In genomic region chr9:66007603-66008202, GRCm38 (mm10) we compare ENCODE assay signal across 16 mouse cellular contexts. TPM values are rescaled to one million over a fixed set of nuclear protein-coding genes. Genes with fewer than 3 reads are reported as not detected.
A peak's percentile ranks its signal among the peaks of the same experiment; 100 is the strongest.
DNase-seq lines count a peak whose midpoint lies in the region; ATAC-seq and TF ChIP-seq lines count a peak whose summit lies in the region.
"Had no signal": no experiment of that assay in that cellular context is flagged by ENCODE, and none has a peak within 500 bp of the region (broad histone marks: within the 10 kb centered on the region; RNA-seq: fewer than 3 reads in every experiment).

No protein-coding gene starts in this region.

- no peaks in the 10 kb centered on the region for H3K9me3 ChIP-seq in forebrain, postnatal 0 days (ENCODE audit: low read length)
- H3K9me3 ChIP-seq: embryonic facial prominence, embryonic 10.5 days; heart, embryonic 10.5 days; hindbrain, embryonic 10.5 days had no signal

- H3K36me3 ChIP-seq in forebrain, postnatal 0 days (ENCODE audit: insufficient read depth), result peaks cover 22% of the 10 kb centered on the region

- DNase-seq in cerebellum, postnatal 4 days (ENCODE audit: low spot score in 2 of 2), result no peak
- peak; percentile 16 for DNase-seq in cerebellum, adult 11 months
- DNase-seq in forebrain, postnatal 0 days, result peak; percentile 19
- peak; percentile 46 to 54 for DNase-seq in left cerebral cortex, adult 2 months (ENCODE audit: extremely low spot score in 1 of 2, low spot score in 2 of 2)
- no peak for DNase-seq in spleen, postnatal 36 days (ENCODE audit: low spot score in 2 of 2)
- DNase-seq in adrenal gland, adult (ENCODE audit: inconsistent age in 2 of 2, low spot score in 1 of 2), result no peak
- DNase-seq in heart, adult 18-20 months, result no peak
- DNase-seq: lung, postnatal 36 days; thymus, postnatal 25 days had no signal

- no peak for TF ChIP-seq CTCF in forebrain, postnatal 0 days (IDR thresholded peaks at IDR 0.05; ENCODE audit: low read depth)
- no peak for TF ChIP-seq CTCF in left cerebral cortex, adult 2 months (IDR thresholded peaks at IDR 0.05)

- peak; percentile 26; the same call in 1 of the 2 replicates for ATAC-seq in cerebellum, adult (ENCODE audit: insufficient number of reproducible peaks, low FRiP score, low TSS enrichment)
- ATAC-seq in forebrain, postnatal 0 days, result no peak
- ATAC-seq: intestine, postnatal 0 days; midbrain, embryonic 16.5 days had no signal

- no peak overlapping the region for H3K4me3 ChIP-seq in forebrain, postnatal 0 days (ENCODE audit: low read depth, low read length)
- no peak overlapping the region for H3K4me3 ChIP-seq in left cerebral cortex, adult 2 months
- H3K4me3 ChIP-seq: embryonic facial prominence, embryonic 10.5 days; heart, embryonic 10.5 days; hindbrain, embryonic 10.5 days had no signal

- H3K27ac ChIP-seq in forebrain, postnatal 0 days (ENCODE audit: low read depth, low read length), result no peak overlapping the region
- peak overlapping the region; percentile 30 for H3K27ac ChIP-seq in left cerebral cortex, adult 2 months
- H3K27ac ChIP-seq: embryonic facial prominence, embryonic 10.5 days; heart, embryonic 10.5 days; hindbrain, embryonic 10.5 days; liver, embryonic 14.5 days had no signal

- no peak overlapping the region for H3K4me2 ChIP-seq in forebrain, postnatal 0 days (ENCODE audit: low read depth)

- no peaks in the 10 kb centered on the region for H3K4me1 ChIP-seq in forebrain, postnatal 0 days (ENCODE audit: insufficient read depth)
- H3K4me1 ChIP-seq: embryonic facial prominence, embryonic 10.5 days; heart, embryonic 10.5 days; hindbrain, embryonic 10.5 days had no signal

- WGBS in forebrain, postnatal 0 days, result 50% methylated on average over 7 of the region's 7 CpGs

- no peaks in the 10 kb centered on the region for H3K27me3 ChIP-seq in forebrain, postnatal 0 days (ENCODE audit: insufficient read depth, low read length)

- intact Hi-C loops in left cerebral cortex, adult 2 months (cut with DNase I), result loop anchor here (5.0 to 10.0 kb wide), 2 partner anchors 315 to 403 kb away; no protein-coding TSS in a partner anchor

- H3K9ac ChIP-seq in forebrain, postnatal 0 days, result no peak overlapping the region
- H3K9ac ChIP-seq: liver, embryonic 14.5 days had no signal

RNA-seq across cellular contexts. Expression of gene Ppib, which starts 52.3 kb away (rescaled TPM):
- 297 and 350 TPM in 2 replicates for total RNA-seq in forebrain, postnatal 0 days (2014; rRNA removed)
- 350 and 413 TPM in 2 replicates for polyA plus RNA-seq in forebrain, postnatal 0 days (2015; fragmentation: Nextera tagmentation; extraction: Ambion mirVana)
- 100 to 1,000 TPM; 161 to 170 TPM for total RNA-seq in left cerebral cortex, adult 2 months (2021)
- total RNA-seq in heart, adult 18-20 months (2021), result 100 to 1,000 TPM; 102 to 105 TPM

Comparison
In these comparisons a context has a peak if more than half of its experiments do, and no peak if none do; other contexts are left out.
1. DNase-seq: peak in cerebellum, adult 11 months (single experiment), forebrain, postnatal 0 days (single experiment) and left cerebral cortex, adult 2 months (2 of 2); none in cerebellum, postnatal 4 days (0 of 2), spleen, postnatal 36 days (0 of 2), adrenal gland, adult (0 of 2) and heart, adult 18-20 months (0 of 2).